In genomic region chr17:56380286-56380685, GRCm38 (mm10) we compare ENCODE assay signal across 16 mouse cellular contexts. TPM values are rescaled to one million over a fixed set of nuclear protein-coding genes. Genes with fewer than 3 reads are reported as not detected.
DNase-seq lines count a peak whose midpoint lies in the region; ATAC-seq lines count a peak whose summit lies in the region.
"Had no signal": no experiment of that assay in that cellular context is flagged by ENCODE, and none has a peak within 500 bp of the region (broad histone marks: within the 10 kb centered on the region; RNA-seq: fewer than 3 reads in every experiment).

No protein-coding gene starts in this region.

- no peak overlapping the region for H3K4me3 ChIP-seq in hindbrain, embryonic 12.5 days
- no peak overlapping the region for H3K4me3 ChIP-seq in hindbrain, embryonic 10.5 days
- H3K4me3 ChIP-seq in hindbrain, embryonic 15.5 days = no peak overlapping the region
- H3K4me3 ChIP-seq: heart, embryonic 12.5 days; liver, embryonic 13.5 days; midbrain, embryonic 12.5 days had no signal

- peaks cover 21% of the 10 kb centered on the region for H3K4me1 ChIP-seq in hindbrain, embryonic 12.5 days
- peaks cover 32% of the 10 kb centered on the region for H3K4me1 ChIP-seq in hindbrain, embryonic 10.5 days (replicated peaks)
- H3K4me1 ChIP-seq in hindbrain, embryonic 15.5 days (replicated peaks) = peaks cover 46% of the 10 kb centered on the region
- H3K4me1 ChIP-seq: heart, embryonic 12.5 days; midbrain, embryonic 12.5 days had no signal

- no peak overlapping the region for H3K4me2 ChIP-seq in hindbrain, embryonic 12.5 days (replicated peaks)
- no peak overlapping the region for H3K4me2 ChIP-seq in hindbrain, embryonic 15.5 days
- H3K4me2 ChIP-seq: heart, embryonic 12.5 days; liver, embryonic 13.5 days; midbrain, embryonic 12.5 days had no signal

- H3K27ac ChIP-seq in hindbrain, embryonic 12.5 days = peak overlapping the region; percentile 30; the same call in 1 of the 2 replicates
- no peak overlapping the region for H3K27ac ChIP-seq in hindbrain, embryonic 10.5 days
- H3K27ac ChIP-seq in hindbrain, embryonic 15.5 days (replicated peaks) = peak overlapping the region; percentile 69
- H3K27ac ChIP-seq: liver, embryonic 13.5 days; midbrain, embryonic 12.5 days had no signal

- H3K9me3 ChIP-seq in hindbrain, embryonic 12.5 days (replicated peaks) = no peaks in the 10 kb centered on the region
- no peaks in the 10 kb centered on the region for H3K9me3 ChIP-seq in hindbrain, embryonic 10.5 days
- no peaks in the 10 kb centered on the region for H3K9me3 ChIP-seq in hindbrain, embryonic 15.5 days
- H3K9me3 ChIP-seq: heart, embryonic 12.5 days; liver, embryonic 13.5 days; midbrain, embryonic 12.5 days had no signal

- ATAC-seq in hindbrain, embryonic 12.5 days (ENCODE audit: low FRiP score) = no peak
- ATAC-seq in hindbrain, embryonic 15.5 days (ENCODE audit: low FRiP score, low read depth) = peak; percentile 80
- no peak for ATAC-seq in megakaryocyte, adult 5-6 weeks (ENCODE audit: poor library complexity, severe bottlenecking)
- no peak for ATAC-seq in megakaryocyte-erythroid progenitor cell, adult 5-6 weeks (replicated peaks; ENCODE audit: low FRiP score, low TSS enrichment, poor library complexity, severe bottlenecking)
- ATAC-seq: intestine, embryonic 16.5 days had no signal

- no peak overlapping the region for H3K9ac ChIP-seq in hindbrain, embryonic 12.5 days
- no peak overlapping the region for H3K9ac ChIP-seq in hindbrain, embryonic 15.5 days
- H3K9ac ChIP-seq: heart, embryonic 12.5 days; liver, embryonic 13.5 days; midbrain, embryonic 12.5 days had no signal

- WGBS in hindbrain, embryonic 12.5 days = 83% methylated on average over 6 of the region's 6 CpGs
- WGBS in hindbrain, embryonic 10.5 days = 90% methylated on average over 6 of the region's 6 CpGs
- WGBS in hindbrain, embryonic 15.5 days = 26% methylated on average over 6 of the region's 6 CpGs

- H3K36me3 ChIP-seq in hindbrain, embryonic 12.5 days = peaks cover 90% of the 10 kb centered on the region
- peaks cover 97% of the 10 kb centered on the region for H3K36me3 ChIP-seq in hindbrain, embryonic 10.5 days
- H3K36me3 ChIP-seq in hindbrain, embryonic 15.5 days = peaks cover 29% of the 10 kb centered on the region

- DNase-seq in hindbrain, embryonic 10.5 days (ENCODE audit: low spot score) = no peak
- peak; percentile 35 for DNase-seq in right cerebral cortex, postnatal 4 days
- no peak for DNase-seq in right cerebral cortex, adult 18-20 months
- peak; percentile 37 for DNase-seq in retina, postnatal 7 days (ENCODE audit: low read depth, low spot score)
- DNase-seq: adrenal gland, postnatal 14 days; embryo, embryonic 11 days; liver, embryonic 13.5 days; right cerebral cortex, postnatal 14 days had no signal

- no peaks in the 10 kb centered on the region for H3K27me3 ChIP-seq in hindbrain, embryonic 12.5 days
- no peaks in the 10 kb centered on the region for H3K27me3 ChIP-seq in hindbrain, embryonic 10.5 days (ENCODE audit: insufficient read depth, poor library complexity, severe bottlenecking)
- H3K27me3 ChIP-seq in hindbrain, embryonic 15.5 days = no peaks in the 10 kb centered on the region
- H3K27me3 ChIP-seq: heart, embryonic 12.5 days; liver, embryonic 13.5 days; midbrain, embryonic 12.5 days; Patski had no signal

RNA-seq across cellular contexts. Expression of gene Kdm4b, which starts 54.4 kb away (rescaled TPM):
- 75.3 and 86.9 TPM in 2 replicates for polyA plus RNA-seq in hindbrain, embryonic 12.5 days (2016; fragmentation: Nextera tagmentation; extraction: Ambion mirVana)
- polyA plus RNA-seq in hindbrain, embryonic 10.5 days (2016; fragmentation: Nextera tagmentation; extraction: Ambion mirVana) = 51.5 and 65.8 TPM in 2 replicates
- polyA plus RNA-seq in hindbrain, embryonic 15.5 days (2015; fragmentation: Nextera tagmentation; extraction: Ambion mirVana) = 71.5 and 73.7 TPM in 2 replicates
- 8.0 and 10.8 TPM in 2 replicates for total RNA-seq in megakaryocyte, adult 5-6 weeks (2015)
- total RNA-seq in megakaryocyte, adult 5-6 weeks (2017) = 6.7 and 7.1 TPM in 2 replicates
- total RNA-seq in megakaryocyte-erythroid progenitor cell, adult 5-6 weeks (2014; fragmentation: Nextera tagmentation) = 16.0 and 17.3 TPM in 2 replicates
- 11.0 and 14.3 TPM in 2 replicates for total RNA-seq in megakaryocyte-erythroid progenitor cell, adult 5-6 weeks (2017)

Comparison
In these comparisons a context has a peak if more than half of its experiments do, and no peak if none do; other contexts are left out.
1. DNase-seq: peak in right cerebral cortex, postnatal 4 days (single experiment) and retina, postnatal 7 days (single experiment); none in hindbrain, embryonic 10.5 days (single experiment) and right cerebral cortex, adult 18-20 months (single experiment).